Mouse (Mus musculus) WW6 (cell line): ENCODE data around the gene Csf2ra.
"Not testable (repeated sequence)": the region's sequence is repeated elsewhere in the genome, so short reads cannot be mapped to it uniquely, and the experiment has no call there.

ENCODE experiments used
- DNase-seq: peaks from one replicate; pipeline ENCODE4 v3.0.0-alpha.2; 2013; ENCODE audit warnings: low read depth, low spot score

Gene Csf2ra

GRCm38 (mm10) chr19:61224678-61225525 lies 3.3 kb downstream of the Csf2ra start:
- DNase-seq, result peak; percentile 33

- DNase-seq, result peak; percentile 98
Measured at GRCm38 (mm10) chr19:61223706-61224328, 4.4 kb downstream of the Csf2ra start.

GRCm38 (mm10) chr19:61207506-61207905 lies 20.7 kb downstream of the Csf2ra start:
- not testable (repeated sequence) for DNase-seq

GRCm38 (mm10) chr19:61199836-61200235 lies 28.4 kb downstream of the Csf2ra start:
- DNase-seq, result no peak

GRCm38 (mm10) chr19:61199316-61199715 lies 28.9 kb downstream of the Csf2ra start:
- DNase-seq, result peak; percentile 57

- DNase-seq, result not testable (repeated sequence)
Measured at GRCm38 (mm10) chr19:61183590-61183989, 44.6 kb downstream of the Csf2ra start, which contains the start of gene Gm6020. Gm6020 (plus strand) TSS chr19:61183890.

- no peak for DNase-seq
Measured at GRCm38 (mm10) chr19:61175756-61176324, 52.4 kb downstream of the Csf2ra start, which contains the start of gene Gm7102. Gm7102 (minus strand) TSS chr19:61176309.
